Mouse (Mus musculus) E14TG2a.4 (cell line): Measurements from ENCODE around the gene Ccdc106.

ENCODE experiments used
- CTCF ChIP-seq: conservative IDR thresholded peaks from 2 replicates; pipeline ENCODE4 v1.5.1; 2014; ENCODE audit warnings: low read length
- POU5F1 ChIP-seq: IDR thresholded peaks from 2 replicates; pipeline ENCODE4 v1.6.1; 2014; ENCODE audit warnings: low read length, borderline replicate concordance

DNA sequence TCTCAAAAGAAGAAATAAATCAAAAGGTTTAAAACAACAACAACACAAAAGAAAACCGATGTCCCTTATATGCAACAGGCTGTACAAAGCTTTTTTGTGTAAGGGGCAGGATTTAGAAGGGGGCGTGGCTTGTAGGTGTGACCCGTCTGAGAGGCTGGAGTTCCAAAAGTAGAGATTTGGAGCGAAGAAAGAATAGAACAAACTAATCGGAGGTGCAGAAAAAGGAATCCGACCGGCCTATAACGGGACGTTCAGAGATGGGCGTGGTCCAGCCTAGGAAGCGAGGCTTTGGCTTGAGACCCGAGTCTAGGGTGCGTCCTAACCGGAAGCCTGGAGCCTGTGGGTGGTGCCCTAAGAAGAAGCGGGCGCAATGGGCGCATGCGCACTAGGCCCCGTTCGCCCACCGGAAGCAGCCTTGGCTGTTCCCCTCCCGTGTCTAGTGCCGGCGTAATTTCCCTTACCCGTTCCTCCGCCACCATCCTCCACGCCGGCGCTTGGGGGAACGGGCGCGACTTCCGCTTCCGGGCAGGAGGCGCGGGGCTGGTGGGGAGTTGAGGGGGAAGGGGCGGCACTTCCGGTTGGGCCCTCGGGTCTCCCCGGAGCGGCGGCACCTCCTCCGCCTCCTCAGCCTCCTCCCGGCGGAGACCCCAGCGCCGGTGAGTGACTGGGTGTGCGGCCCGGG is at the start of gene Ccdc106, which contains the start of gene Zfp865:
- no peak for TF ChIP-seq CTCF
- TF ChIP-seq POU5F1: no peak
